Mouse (Mus musculus) skeletal muscle tissue, adult 2 months (tissue): ENCODE data around the gene Zfp706.

Experiments
- DNase-seq: peaks from one replicate; pipeline ENCODE4 v3.0.0-alpha.2; 2012; ENCODE audit warnings: low read depth, low spot score

Gene Zfp706

DNA sequence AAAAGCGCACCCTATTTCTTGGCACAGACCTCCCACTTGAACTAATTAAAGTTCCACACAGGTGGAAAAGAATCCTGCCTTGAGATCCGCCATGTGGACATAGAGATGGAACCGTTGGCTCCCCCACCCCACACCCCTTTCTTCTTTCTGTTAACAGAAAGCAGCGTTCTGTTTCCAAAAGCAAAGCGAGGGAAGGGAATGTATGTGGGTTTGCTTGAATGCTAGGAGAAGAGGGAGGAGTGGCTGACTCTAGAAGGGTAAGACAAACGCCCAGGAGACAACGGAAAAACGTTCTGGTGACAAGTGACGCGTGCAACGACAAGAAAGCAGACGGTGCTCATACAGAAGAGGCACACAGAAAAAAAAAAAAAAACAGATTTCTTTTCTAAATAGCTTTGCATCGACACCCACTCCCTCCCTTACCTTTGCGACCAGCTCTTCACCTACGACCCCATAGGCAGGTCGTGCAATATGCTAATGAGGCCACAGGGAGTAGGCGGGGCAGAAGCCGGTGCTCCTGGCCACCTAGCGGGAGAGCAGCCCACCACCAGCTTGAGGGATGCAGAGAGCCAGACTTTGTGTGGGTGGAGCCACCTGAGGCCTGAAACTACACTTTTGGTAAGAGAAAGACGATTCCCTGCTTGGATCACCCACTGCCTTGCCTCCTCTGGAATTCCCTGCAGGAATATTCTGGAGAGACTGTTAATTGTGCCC, 27.9 kb downstream of the Zfp706 start:
- no peak for DNase-seq

DNA sequence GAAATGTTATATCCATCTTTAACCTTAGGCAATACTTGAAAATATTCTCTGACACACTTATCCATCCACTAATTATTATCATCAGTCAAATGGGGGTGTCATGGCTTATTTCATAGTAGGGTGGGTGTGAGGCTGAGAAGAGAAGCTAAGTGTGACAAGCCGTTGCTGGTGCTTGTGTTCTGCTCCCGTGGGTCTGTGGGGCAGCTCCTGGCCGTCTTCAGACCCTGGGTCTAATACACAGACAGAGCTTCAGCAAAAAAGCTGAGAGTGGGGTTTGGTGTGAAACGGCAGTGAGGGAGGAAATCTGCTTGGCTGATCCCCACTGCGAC, 28.4 kb downstream of the Zfp706 start:
- no peak for DNase-seq

- no peak for DNase-seq
Observed at GRCm38 (mm10) chr15:36977823-36978222, 29.8 kb downstream of the Zfp706 start.

DNA sequence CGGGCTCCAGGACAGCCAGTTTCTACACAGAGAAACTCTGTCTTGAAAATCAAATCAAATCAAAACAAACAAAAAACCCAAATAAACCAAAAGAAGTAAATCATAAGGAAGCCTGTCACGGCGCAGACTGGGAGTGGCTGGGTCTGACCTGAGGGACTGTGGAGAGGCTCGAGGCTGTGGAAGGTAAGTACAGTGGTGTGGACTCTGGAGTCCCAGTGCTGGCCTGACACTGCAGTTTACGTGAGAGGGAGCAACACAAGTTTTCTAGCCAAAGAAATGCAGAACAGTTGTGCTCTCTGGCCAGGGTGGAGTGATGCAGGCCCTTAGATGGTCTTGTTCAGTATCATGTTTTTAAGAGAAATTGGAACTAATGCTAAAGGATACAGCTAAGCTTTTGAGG, 31.9 kb downstream of the Zfp706 start:
- no peak for DNase-seq

DNA sequence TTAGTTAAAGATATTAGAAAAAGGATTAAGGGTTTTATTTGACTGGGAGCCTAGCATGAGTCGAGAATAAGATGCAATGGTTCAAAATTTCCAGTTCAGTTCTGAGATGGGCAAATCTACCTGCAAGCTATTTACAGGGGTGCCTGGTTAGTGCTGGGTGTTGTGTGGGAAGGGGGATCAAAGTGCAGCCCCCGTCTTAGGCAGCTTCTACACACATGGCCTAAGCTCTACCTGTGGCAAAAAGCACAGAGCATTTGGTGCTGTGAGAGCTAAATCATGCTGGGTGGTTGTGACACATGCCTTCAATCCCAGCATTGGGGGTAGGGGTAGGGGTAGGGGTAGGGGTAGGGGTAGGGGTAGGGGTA, 32.3 kb downstream of the Zfp706 start:
- no peak for DNase-seq

DNA sequence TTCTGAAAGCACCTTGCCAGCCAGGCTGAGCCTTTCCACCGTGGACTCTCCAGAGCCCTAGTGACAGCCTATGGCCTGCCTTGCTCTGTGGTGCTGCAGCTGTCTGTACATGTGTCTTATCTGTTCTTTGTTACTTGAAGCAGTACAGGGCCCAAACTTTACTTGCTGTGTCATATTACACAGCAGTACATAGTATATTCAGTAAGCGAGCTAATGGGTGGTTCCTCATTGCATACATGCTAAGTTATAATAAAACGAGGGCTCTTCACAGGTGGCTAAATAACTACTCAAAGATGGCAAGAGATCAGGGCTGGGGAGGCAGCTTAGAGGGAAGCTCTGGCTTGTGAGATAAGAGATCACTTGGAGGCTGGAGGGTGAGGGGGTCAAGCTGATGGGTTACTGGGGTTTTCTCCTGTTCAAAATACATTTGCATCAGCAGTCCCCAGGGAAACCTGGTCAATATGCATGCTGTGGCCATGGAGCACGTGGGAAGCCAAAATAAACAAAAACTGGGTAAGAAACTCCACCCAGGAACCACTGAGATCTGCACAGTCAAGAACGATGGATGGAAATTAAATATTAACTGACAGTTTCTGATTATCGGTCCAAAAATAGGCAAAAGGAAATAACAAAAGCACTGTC, 32.8 kb downstream of the Zfp706 start:
- no peak for DNase-seq

- DNase-seq: no peak
Observed at GRCm38 (mm10) chr15:36973714-36974113, 33.9 kb downstream of the Zfp706 start.

DNA sequence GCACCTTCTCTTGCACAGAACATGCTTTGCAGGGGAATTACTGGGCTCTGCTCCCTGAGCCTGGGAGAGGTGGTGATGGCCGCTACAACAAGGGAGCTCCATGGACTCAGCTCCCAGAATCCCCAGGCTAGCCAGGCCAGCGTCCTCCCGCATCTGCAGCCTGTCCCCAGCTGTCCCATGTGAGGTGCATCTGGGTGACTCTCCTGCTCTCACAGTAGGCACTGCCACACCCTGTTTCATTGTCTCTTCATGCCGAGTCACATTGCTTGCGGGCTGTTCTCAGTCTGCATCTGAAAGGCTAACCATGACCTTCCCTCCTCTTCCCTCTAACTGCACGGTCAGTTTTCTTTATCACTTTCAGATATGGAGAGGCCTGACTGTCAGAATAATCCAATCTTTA, 34.3 kb downstream of the Zfp706 start:
- DNase-seq: no peak

GRCm38 (mm10) chr15:36969794-36970193, 37.8 kb downstream of the Zfp706 start:
- DNase-seq: no peak

DNA sequence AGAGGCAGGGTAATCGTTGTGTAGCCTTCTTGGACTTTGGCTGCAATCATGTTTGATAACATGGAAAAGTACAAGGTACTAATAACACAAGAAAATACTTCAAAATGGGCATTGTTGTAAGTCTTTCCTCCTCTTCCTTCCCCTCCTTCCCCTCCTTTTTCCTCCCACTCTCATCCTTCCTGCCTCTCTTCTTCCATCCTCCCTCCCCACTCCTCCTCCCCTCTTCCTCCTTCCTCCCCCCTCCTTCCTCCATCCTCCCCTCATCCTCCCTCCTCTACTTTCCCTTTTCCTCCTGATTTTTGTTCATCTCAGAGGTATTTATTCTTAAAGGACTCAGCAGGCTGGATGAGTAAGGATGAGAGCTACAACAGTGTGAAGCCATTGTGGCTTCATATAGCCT, 39.3 kb downstream of the Zfp706 start:
- no peak for DNase-seq

- no peak for DNase-seq
Observed at GRCm38 (mm10) chr15:36967381-36968211, 40.0 kb downstream of the Zfp706 start.

DNA sequence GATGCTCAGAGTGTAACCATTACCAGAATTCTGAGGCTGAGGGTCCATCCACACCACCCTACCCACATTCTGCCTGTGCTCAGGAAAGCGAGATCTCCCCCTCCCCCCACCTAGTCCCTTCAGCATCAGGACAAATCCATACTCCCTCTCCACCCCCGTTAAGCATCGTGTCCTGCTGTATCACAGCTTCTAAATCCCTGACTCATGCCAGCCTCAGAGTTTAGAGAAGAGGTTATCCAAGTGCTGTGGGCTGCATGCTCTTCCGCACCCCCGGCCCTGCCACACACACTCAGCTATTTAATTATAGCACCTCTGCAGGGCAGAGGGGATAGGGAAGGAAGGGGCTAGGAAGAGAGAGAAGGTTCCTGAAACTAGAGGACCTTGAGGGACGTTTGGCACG, 40.6 kb downstream of the Zfp706 start:
- no peak for DNase-seq

DNA sequence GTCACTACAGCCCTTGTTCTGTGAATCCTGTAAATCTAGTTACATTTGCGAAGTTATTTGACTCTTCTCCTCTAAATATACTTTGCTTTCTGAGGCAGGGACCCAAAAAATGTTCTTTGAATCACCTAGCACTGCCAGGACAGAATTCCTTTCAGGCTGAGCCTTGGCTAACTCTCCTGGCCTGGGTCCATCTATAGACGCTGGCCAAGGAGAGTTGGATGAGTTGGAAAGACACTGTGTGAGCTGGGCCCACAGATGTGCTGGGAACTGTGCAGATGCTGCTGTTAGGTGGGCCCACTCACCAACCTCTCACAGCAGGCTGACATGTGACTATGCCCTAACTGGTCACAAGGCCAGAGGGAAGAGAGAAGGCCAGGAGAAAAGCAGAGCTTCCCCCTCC, 41.1 kb downstream of the Zfp706 start:
- no peak for DNase-seq

DNA sequence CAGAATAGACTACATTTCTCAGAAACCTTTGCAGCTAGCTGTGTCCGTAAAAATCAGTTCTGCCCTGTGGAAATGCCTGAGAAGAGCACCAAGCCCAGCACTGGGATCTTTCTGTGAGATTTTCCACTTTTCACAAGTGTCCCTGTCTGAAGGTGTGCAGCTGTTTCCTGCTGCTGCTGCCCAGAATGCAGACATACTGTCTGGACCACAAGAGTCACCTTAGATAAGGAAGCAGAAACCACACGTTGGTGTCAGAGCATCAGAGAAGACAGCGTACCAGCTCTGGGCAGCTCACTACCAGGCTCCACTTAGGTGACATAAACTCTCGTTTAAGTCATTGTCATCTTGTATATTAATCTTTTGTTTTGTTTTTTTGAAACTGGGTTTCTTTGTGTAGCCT, 41.8 kb downstream of the Zfp706 start:
- DNase-seq: no peak

GRCm38 (mm10) chr15:36962931-36963330, 44.6 kb downstream of the Zfp706 start:
- DNase-seq: no peak

DNA sequence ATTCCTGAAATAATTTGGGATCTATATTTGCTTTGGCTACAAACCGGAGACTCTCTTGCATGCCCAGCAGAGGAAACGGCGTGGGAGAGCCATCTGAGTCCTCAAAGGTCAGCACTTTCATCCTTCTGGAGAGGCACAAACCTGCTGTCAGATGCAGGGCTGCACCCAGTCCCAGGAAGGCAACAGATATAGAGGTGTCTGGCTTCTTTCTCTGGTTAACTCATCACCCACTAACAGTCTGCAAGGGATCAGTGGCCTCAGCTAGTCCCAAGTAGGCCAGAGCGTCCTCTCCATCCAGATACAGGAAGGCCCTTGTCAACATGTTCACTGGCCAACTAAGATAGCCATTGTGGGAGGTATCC, 46.7 kb downstream of the Zfp706 start:
- no peak for DNase-seq

- peak; percentile 58 for DNase-seq
Observed at GRCm38 (mm10) chr15:36960010-36960875, 47.3 kb downstream of the Zfp706 start.

DNA sequence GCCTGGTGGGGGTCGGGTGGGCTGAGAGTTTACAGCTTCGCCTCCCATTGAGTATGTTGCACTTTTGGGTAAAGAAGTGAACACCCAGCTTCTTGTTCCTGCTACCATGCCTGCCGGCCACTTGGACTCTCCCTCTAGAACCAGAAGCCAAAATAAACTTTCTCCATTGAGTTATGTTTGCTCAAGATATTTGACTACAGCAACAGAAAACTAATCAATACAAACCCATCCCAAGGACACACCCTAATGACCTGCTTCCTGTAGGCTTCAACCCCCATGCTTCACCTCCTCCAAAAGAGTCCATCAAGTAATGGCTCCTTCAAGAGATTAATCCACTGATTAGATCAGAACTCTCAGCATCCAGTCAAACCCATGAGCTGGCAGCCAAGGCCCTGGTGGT, 51.4 kb downstream of the Zfp706 start:
- DNase-seq: no peak

DNA sequence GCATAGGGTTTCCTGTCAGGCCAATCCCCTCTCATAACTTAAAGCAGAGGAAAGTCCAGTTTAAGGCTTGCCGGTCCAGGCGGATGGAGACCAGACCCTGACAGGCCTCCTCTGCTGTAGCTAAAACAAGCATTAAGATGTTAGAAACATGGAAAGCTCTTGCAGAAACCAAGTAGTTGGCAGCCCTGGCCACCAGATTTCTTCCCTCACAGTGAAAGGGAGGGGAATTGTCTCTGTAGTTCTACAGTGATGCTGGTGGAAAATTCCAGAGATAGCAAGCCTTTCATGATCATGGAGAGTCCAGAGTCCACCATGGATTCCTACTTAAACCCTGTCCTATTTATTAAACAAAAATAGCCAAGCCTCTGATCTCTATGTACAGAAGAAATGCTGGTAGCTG, 57.3 kb downstream of the Zfp706 start:
- DNase-seq: no peak

DNA sequence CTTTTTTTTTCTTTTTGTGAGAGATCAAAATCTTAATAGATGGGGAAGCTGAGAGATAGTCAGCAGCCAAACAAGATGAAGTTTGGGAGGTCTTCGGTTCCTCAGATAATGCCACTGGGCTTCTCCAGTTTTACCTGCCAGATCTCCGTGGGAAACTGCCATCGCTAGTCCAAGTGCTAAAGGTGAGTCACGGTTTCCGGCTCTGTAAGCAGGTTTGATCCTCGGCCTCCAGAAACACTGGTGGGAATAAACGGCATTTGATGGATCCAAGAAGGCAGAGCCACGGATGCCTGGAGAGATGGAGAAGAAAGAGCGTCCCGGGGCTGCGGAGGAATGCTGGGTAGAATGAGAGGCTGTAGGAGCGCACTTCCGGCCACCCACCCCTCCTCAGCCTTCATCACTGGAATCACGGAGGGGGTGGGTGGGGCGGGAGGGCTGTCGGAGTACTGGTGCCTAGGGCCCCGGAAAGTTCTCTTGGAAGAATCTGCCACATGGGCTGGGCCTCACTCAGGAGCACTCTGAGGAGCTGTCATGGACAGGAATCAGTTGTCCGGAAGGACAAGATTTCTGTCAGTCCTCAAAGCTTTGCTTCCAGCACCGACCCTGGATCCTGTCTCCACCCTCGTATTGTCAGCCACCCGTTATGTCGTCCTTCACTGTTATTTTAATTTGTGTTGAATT, 58.6 kb downstream of the Zfp706 start:
- no peak for DNase-seq
